Mouse (Mus musculus) kidney, adult 2 months (tissue): ENCODE measurements at regions not wholly inside any gene's neighbourhood (a gene's known extent, or its start where the extent isn't known, plus 50 kb on each side); places are given as distances from the start of the nearest gene placed in this dataset.

Experiments
- CTCF ChIP-seq: fragments of 200-500 bp; conservative IDR thresholded peaks from 2 replicates; pipeline ENCODE4 v1.5.1; 2011; ENCODE audit warnings: low read depth, mild to moderate bottlenecking, control low read depth, low read length, moderate library complexity, mixed read lengths; ENCODE audit not compliant: insufficient read depth, insufficient read length
- POLR2A ChIP-seq: fragments of 200-500 bp; IDR thresholded peaks from one replicate; pipeline ENCODE4 v1.6.1; 2011; ENCODE audit warnings: low read depth, low read length, control low read depth

- TF ChIP-seq CTCF (no peak), POLR2A (no peak)
These were observed 52.9 kb upstream of the Oxtr start for GRCm38 (mm10) chr6:112542692-112543091.
